Mouse (Mus musculus): ENCODE measurements around the gene Gm29609. TPM values are rescaled to one million over a fixed set of nuclear protein-coding genes. Genes with fewer than 3 reads are reported as not detected.

Gm29609 gene
- polyA plus RNA-seq, 1 experiment = 2.5 TPM

DNA sequence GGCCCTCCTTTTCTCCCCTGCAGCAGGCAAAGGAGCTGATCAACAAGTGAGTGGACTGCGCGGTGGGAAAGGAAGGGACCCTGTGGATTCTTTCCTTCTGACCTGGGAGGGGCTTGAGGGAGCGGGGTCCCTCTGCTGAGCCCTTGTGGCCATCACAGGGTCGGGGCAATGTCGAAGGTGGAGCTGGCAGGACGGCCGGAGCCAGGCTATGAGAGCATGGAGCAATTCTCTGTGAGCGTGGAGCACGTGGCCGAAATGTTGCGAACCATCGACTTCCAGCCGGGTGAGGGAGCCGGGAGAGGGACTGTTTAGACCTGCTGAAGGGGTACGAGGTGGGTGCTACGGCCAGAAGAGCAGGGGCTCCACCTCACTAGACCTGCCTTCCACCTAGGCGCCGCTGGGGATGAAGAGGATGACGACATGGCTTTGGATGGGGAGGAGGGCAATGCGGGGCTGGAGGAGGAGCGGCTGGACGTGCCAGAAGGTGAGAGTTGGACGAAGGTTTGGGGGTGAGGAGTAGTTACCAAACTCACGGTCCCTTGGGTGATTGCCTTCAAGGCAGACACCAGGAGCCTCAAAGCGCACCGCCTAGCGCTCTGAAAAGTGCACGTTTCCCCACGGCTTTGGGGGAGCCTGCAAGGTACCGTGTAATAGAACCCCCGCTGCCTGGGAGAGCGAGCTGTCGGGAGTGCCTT, 42.8 kb downstream of the Gm29609 start:
- peaks cover 7% of the 10 kb centered on the region for H3K36me3 ChIP-seq (ENCODE audit: control insufficient read depth)
- TF ChIP-seq TAL1 (IDR thresholded peaks at IDR 0.05; ENCODE audit: low read length) = no peak
- TF ChIP-seq GATA1 (IDR thresholded peaks at IDR 0.05; ENCODE audit: low read length) = no peak
- no peak overlapping the region for H3K4me3 ChIP-seq (replicated peaks)
- peaks cover 69% of the 10 kb centered on the region for H3K27me3 ChIP-seq (ENCODE audit: control insufficient read depth)
- peaks cover 9% of the 10 kb centered on the region; the same call in 1 of the 2 replicates for H3K9me3 ChIP-seq (ENCODE audit: control insufficient read depth, low read length)
- H3K4me1 ChIP-seq (ENCODE audit: control insufficient read depth) = peaks cover 3% of the 10 kb centered on the region; the same call in 1 of the 2 replicates

DNA sequence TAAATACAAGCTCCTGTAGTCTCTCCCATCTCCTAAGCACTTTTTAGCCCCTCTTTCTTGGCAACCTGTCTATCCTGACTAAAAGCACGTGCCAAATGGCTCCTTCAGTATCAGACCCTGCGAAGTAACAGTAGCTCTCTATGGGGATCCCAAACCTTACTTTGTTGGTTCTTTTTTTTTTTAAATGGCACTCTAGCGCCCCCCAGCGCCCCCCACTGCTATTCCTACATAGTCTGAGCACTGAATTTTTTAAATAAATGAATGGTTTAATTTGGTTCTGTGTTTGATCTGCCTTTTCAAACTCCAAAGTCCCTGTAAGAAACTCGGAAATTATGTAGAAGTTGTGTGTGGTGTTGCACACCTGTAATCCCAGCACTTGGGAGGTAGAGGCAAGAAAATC, 53.7 kb downstream of the Gm29609 start:
- TF ChIP-seq TAL1 (IDR thresholded peaks at IDR 0.05; ENCODE audit: low read length) = no peak
- no peak for TF ChIP-seq GATA1 (IDR thresholded peaks at IDR 0.05; ENCODE audit: low read length)
- no peaks in the 10 kb centered on the region for H3K36me3 ChIP-seq (ENCODE audit: control insufficient read depth)
- H3K4me1 ChIP-seq (ENCODE audit: control insufficient read depth) = no peaks in the 10 kb centered on the region
- H3K9me3 ChIP-seq (ENCODE audit: control insufficient read depth, low read length) = no peaks in the 10 kb centered on the region
- no peak overlapping the region for H3K4me3 ChIP-seq (replicated peaks)
- peaks cover 11% of the 10 kb centered on the region for H3K27me3 ChIP-seq (ENCODE audit: control insufficient read depth)

DNA sequence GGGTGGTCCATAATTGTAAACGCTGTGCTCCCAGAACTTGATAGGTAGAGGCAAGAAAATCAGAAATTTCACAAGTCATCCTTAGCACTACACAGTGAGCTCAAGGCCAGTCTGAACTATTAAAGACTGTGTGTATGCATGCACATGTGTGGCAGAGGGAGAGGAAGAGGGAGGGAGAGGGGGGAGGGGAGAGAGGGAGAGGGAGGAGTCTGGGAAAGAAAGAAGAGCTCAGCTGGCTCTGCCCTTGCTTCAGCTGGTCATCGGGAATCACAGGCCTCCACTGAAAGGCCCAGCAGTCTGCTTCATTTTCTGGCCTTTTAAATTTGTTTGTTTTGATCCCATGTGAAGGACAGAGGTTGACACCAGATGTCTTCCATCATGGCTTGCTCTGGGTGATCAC, 56.2 kb downstream of the Gm29609 start:
- Histone ChIP-seq H3K36me3 (ENCODE audit: control insufficient read depth) (no peaks in the 10 kb centered on the region), H3K27me3 (ENCODE audit: control insufficient read depth) (peaks cover 2% of the 10 kb centered on the region; the same call in 1 of the 2 replicates), H3K9me3 (ENCODE audit: control insufficient read depth, low read length) (no peaks in the 10 kb centered on the region), H3K4me3 (replicated peaks) (no peak overlapping the region), H3K4me1 (ENCODE audit: control insufficient read depth) (no peaks in the 10 kb centered on the region)
- no peak for TF ChIP-seq TAL1 (IDR thresholded peaks at IDR 0.05; ENCODE audit: low read length)
- no peak for TF ChIP-seq GATA1 (IDR thresholded peaks at IDR 0.05; ENCODE audit: low read length)

DNA sequence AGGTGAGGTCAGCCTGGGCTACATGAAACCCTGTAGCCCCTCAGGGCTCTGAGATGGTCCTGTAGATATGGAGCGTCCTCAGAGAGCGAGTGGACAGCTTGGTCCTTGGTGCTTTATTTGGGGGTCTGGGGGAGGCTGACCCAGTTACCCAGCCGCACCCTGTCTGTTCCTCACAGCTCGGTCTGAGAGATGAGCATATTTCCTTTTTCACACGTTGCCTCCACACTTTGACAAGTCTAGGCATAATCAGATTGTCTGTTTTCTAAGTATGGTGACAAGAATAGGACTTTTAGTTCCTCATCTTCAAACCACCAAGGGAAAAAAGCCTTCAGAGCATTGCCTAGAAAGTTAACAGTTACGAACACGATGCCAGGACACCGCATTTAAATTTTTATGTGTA, 58.6 kb downstream of the Gm29609 start:
- Histone ChIP-seq H3K36me3 (ENCODE audit: control insufficient read depth) (no peaks in the 10 kb centered on the region), H3K9me3 (ENCODE audit: control insufficient read depth, low read length) (no peaks in the 10 kb centered on the region), H3K4me1 (ENCODE audit: control insufficient read depth) (no peaks in the 10 kb centered on the region), H3K4me3 (replicated peaks) (no peak overlapping the region), H3K27me3 (ENCODE audit: control insufficient read depth) (peaks cover 8% of the 10 kb centered on the region)
- no peak for TF ChIP-seq GATA1 (IDR thresholded peaks at IDR 0.05; ENCODE audit: low read length)

DNA sequence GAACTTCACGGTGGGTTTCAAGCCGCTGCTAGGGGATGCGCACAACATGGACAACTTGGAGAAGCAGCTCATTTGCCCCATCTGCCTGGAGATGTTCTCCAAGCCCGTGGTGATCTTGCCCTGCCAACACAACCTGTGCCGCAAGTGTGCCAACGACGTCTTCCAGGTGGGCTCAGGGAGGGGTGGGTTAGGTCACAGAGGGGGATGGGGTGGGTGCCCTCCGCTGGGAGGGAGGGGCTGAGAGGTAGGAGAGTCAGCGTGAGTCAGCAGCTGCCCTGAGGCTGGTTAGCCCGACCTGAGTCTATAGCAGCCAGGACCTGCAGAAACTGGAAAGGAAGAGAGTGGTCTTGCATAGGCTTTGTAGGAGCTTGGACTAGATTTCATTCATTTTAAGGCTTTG, 62.8 kb downstream of the Gm29609 start:
- H3K4me3 ChIP-seq (replicated peaks) = no peak overlapping the region
- H3K27me3 ChIP-seq (ENCODE audit: control insufficient read depth) = peaks cover 8% of the 10 kb centered on the region
- TF ChIP-seq GATA1 (IDR thresholded peaks at IDR 0.05; ENCODE audit: low read length) (no peak), TAL1 (IDR thresholded peaks at IDR 0.05; ENCODE audit: low read length) (no peak)
- H3K9me3 ChIP-seq (ENCODE audit: control insufficient read depth, low read length) = no peaks in the 10 kb centered on the region
- H3K4me1 ChIP-seq (ENCODE audit: control insufficient read depth) = no peaks in the 10 kb centered on the region
- no peaks in the 10 kb centered on the region for H3K36me3 ChIP-seq (ENCODE audit: control insufficient read depth)

DNA sequence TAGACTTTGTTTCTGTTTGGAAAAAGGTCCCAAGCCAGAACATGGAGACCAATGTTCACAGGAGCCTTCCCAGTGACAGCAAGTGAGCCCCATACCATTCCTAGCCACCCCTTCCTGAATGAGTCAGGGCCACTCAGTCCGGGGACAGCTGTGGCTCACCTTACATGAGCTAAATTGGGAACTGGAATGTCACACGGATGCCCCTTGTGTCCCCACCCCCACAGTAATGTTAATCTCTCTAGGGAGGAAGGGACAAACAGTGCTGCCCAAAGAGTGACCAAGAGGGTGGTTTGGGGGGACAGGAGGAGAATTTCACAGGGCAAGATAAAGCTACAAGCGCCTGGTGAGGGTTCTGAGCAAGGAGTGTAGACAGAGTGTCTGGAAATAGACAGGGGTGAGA, 63.4 kb downstream of the Gm29609 start, which contains the start of gene Trim54:
TSS of gene Trim54 (plus strand) at position 359 of the 400 bp plus-strand sequence.
- TF ChIP-seq GATA1 (IDR thresholded peaks at IDR 0.05; ENCODE audit: low read length) (no peak), TAL1 (IDR thresholded peaks at IDR 0.05; ENCODE audit: low read length) (no peak)
- H3K27me3 ChIP-seq (ENCODE audit: control insufficient read depth) = peaks cover 8% of the 10 kb centered on the region
- no peaks in the 10 kb centered on the region for H3K9me3 ChIP-seq (ENCODE audit: control insufficient read depth, low read length)
- no peaks in the 10 kb centered on the region for H3K4me1 ChIP-seq (ENCODE audit: control insufficient read depth)
- no peak within 1 kb of the TSS for H3K4me3 ChIP-seq (replicated peaks)
- no peaks in the 10 kb centered on the region for H3K36me3 ChIP-seq (ENCODE audit: control insufficient read depth)

DNA sequence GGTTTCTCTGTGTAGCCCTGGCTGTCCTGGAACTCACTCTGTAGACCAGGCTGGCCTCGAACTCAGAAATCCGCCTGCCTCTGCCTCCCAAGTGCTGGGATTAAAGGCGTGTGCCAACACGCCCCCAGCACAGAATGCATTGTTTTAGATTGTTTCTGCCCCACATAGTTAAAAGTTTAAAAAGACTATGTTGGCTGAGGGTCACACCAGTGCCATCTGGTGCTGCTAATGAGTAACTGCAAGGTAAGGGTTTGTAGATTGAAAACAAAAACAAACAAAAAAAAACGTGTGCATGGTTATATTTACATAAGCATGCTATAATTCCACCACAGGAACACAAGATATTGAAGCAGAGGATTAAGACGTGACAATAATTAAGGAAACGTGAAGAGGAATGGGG, 68.9 kb downstream of the Gm29609 start:
- Histone ChIP-seq H3K9me3 (ENCODE audit: control insufficient read depth, low read length) (no peaks in the 10 kb centered on the region), H3K4me3 (replicated peaks) (no peak overlapping the region), H3K4me1 (ENCODE audit: control insufficient read depth) (no peaks in the 10 kb centered on the region), H3K36me3 (ENCODE audit: control insufficient read depth) (no peaks in the 10 kb centered on the region), H3K27me3 (ENCODE audit: control insufficient read depth) (peaks cover 7% of the 10 kb centered on the region)
- TF ChIP-seq TAL1 (IDR thresholded peaks at IDR 0.05; ENCODE audit: low read length) (no peak), GATA1 (IDR thresholded peaks at IDR 0.05; ENCODE audit: low read length) (no peak)

DNA sequence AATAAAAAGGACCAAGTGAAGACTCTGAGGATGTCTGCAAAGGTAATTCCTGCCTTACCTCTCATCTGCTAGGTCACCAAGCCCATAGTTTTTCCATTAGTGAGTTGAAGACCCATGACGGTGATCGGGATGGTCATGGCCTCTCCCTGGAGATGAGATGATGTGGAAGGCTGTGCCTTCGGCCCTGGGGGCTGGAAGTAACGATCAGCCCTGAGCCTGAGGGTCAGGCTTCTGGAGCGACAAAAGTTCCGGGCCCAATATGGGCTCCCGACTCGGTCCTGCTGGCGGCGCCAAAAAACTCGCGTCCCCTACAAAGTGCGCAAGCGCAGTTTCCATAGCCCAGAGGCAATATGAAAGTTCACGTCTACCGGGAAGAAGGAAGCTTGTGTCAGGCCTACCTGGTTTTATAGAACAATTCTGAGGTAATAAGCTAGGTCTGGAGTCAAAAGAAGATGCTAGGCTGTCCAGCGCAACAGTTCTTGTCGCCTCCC, 71.7 kb downstream of the Gm29609 start, which contains the start of gene Slc30a3:
TSS of gene Slc30a3 (minus strand) at position 238 of the 491 bp plus-strand sequence.
- Histone ChIP-seq H3K4me1 (ENCODE audit: control insufficient read depth) (no peaks in the 10 kb centered on the region), H3K27me3 (ENCODE audit: control insufficient read depth) (peaks cover 16% of the 10 kb centered on the region), H3K9me3 (ENCODE audit: control insufficient read depth, low read length) (no peaks in the 10 kb centered on the region), H3K36me3 (ENCODE audit: control insufficient read depth) (no peaks in the 10 kb centered on the region), H3K4me3 (replicated peaks) (no peak within 1 kb of the TSS)
- no peak for TF ChIP-seq TAL1 (IDR thresholded peaks at IDR 0.05; ENCODE audit: low read length)
- TF ChIP-seq GATA1 (IDR thresholded peaks at IDR 0.05; ENCODE audit: low read length) = no peak

DNA sequence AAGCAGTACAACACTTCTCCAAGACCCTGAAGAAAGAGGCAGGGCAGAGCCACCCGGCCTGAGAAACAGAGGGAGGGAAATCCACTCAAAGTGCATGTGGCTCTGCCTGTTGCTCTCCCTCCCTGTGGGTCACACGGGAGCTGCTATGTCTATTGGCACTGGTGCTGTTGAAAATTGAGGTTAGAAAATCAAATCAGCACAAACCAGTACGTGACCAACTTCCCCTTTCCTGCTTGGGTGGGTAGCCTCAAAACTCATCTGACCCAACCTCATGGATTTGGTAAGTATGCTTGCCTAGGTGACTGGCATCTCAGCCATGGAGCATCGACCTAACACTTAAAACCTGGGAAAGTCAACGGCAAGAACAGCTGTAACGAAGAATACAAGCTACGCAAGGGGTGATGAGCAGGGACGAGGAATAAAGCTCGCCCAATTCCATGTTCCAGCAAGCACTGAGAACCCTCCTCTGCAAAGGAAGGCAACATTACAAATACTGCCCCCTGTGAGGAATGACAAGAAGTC, 73.8 kb downstream of the Gm29609 start, which contains the start of gene Dnajc5g:
TSS of gene Dnajc5g (plus strand) at position 472 of the 522 bp plus-strand sequence.
- no peak within 1 kb of the TSS for H3K4me3 ChIP-seq (replicated peaks)
- H3K9me3 ChIP-seq (ENCODE audit: control insufficient read depth, low read length) = no peaks in the 10 kb centered on the region
- no peaks in the 10 kb centered on the region for H3K36me3 ChIP-seq (ENCODE audit: control insufficient read depth)
- H3K4me1 ChIP-seq (ENCODE audit: control insufficient read depth) = no peaks in the 10 kb centered on the region
- H3K27me3 ChIP-seq (ENCODE audit: control insufficient read depth) = peaks cover 16% of the 10 kb centered on the region
- no peak for TF ChIP-seq TAL1 (IDR thresholded peaks at IDR 0.05; ENCODE audit: low read length)
- TF ChIP-seq GATA1 (IDR thresholded peaks at IDR 0.05; ENCODE audit: low read length) = no peak

Measured in erythroblast, embryonic 14.5 days (primary cell).